Mouse (Mus musculus) intestine, embryonic 14.5 days (tissue): Measurements from ENCODE around the gene Celf2. TPM values are rescaled to one million over a fixed set of nuclear protein-coding genes. Genes with fewer than 3 reads are reported as not detected.

Experiments used
- ATAC-seq: fragments of 200-750 bp; cut with Nextera tagmentation; replicated peaks from 2 replicates; pipeline ENCODE4 v1.8.0; 2017; ENCODE audit warnings: low read depth, moderate number of reproducible peaks, moderate TSS enrichment, moderate library complexity; ENCODE audit not compliant: low FRiP score, low TSS enrichment
- DNase-seq: peaks from one replicate; pipeline ENCODE4 v3.0.0-alpha.2; 2018; ENCODE audit warnings: low spot score
- H3K27ac ChIP-seq: fragments of 300-500 bp; sonication (generic); 2 replicates; pipeline ENCODE4 v1.5.1; 2014; ENCODE audit warnings: low read depth, mild to moderate bottlenecking, control low read depth
- H3K27me3 ChIP-seq: fragments of 300-500 bp; sonication (generic); replicated peaks from 2 replicates; pipeline ENCODE4 v1.6.1; 2014; ENCODE audit warnings: low read length, control low read depth; ENCODE audit not compliant: control insufficient read depth, insufficient read depth
- H3K36me3 ChIP-seq: fragments of 300-500 bp; sonication (generic); 2 replicates; pipeline ENCODE4 v1.6.1; 2014; ENCODE audit warnings: low read length, control low read depth; ENCODE audit not compliant: control insufficient read depth, insufficient read depth
- H3K4me1 ChIP-seq: fragments of 300-500 bp; sonication (generic); replicated peaks from 2 replicates; pipeline ENCODE4 v1.6.1; 2014; ENCODE audit warnings: low read length, control low read depth, mixed read lengths; ENCODE audit not compliant: control insufficient read depth, insufficient read depth
- H3K4me2 ChIP-seq: fragments of 300-500 bp; sonication (generic); 2 replicates; pipeline ENCODE4 v1.6.1; 2014; ENCODE audit warnings: low read length
- H3K4me3 ChIP-seq: fragments of 300-500 bp; sonication (generic); 2 replicates; pipeline ENCODE4 v1.5.1; 2014; ENCODE audit warnings: low read depth, low read length, control low read depth, mixed read lengths
- H3K9ac ChIP-seq: fragments of 300-500 bp; sonication (generic); 2 replicates; pipeline ENCODE4 v1.6.1; 2014; ENCODE audit warnings: mild to moderate bottlenecking, low read length
- H3K9me3 ChIP-seq: fragments of 300-500 bp; sonication (generic); 2 replicates; pipeline ENCODE4 v1.6.1; 2016; ENCODE audit warnings: low read length, control low read depth; ENCODE audit not compliant: control insufficient read depth
- WGBS: fragments of 180-500 bp; shearing (Covaris S2); extraction: QIAGEN DNeasy Blood & Tissue Kit; methylation state at CpG from one replicate; pipeline ENCODE4 v1.1.7; 2014; 5-methylcytosine and 5-hydroxymethylcytosine counted together
- polyA plus RNA-seq: library from polyadenylated mRNA; unstranded; fragments of >200 nt; fragmentation: Nextera tagmentation; extraction: Ambion mirVana; gene quantifications from 2 replicates; pipeline ENCODE4 v1.2.1, GENCODE M21; 2014

The Celf2 gene
- polyA plus RNA-seq, 1 experiment from 2014 or later, result 53.5 TPM

DNA sequence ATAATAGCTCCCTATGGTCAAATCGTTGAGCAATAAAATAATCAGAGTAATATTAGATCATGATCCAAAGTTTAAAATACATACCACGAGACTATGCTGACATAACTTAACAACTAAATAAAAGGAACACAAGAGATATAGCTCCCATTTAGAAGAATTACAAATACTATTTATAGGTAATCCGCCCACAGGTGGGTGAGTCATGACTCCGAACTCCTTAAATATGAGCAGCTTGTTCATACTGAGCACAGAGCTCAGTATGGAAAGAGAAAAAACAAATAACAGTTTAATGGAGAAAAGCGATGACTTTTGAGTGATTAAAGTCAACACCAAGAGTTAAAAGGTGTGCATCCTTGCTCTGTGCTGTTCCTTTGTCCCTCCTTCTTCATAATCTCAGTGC, 458.3 kb downstream of the Celf2 start:
- 90% methylated on average over 5 of the region's 5 CpGs for WGBS
- no peaks in the 10 kb centered on the region for H3K36me3 ChIP-seq
- H3K9ac ChIP-seq, result no peak overlapping the region
- peaks cover 6% of the 10 kb centered on the region; the same call in 1 of the 2 replicates for H3K9me3 ChIP-seq
- H3K4me3 ChIP-seq, result no peak overlapping the region
- ATAC-seq, result no peak
- no peak overlapping the region for H3K4me2 ChIP-seq
- H3K27me3 ChIP-seq, result no peaks in the 10 kb centered on the region
- no peak for DNase-seq
- H3K27ac ChIP-seq, result no peak overlapping the region
- no peaks in the 10 kb centered on the region for H3K4me1 ChIP-seq

DNA sequence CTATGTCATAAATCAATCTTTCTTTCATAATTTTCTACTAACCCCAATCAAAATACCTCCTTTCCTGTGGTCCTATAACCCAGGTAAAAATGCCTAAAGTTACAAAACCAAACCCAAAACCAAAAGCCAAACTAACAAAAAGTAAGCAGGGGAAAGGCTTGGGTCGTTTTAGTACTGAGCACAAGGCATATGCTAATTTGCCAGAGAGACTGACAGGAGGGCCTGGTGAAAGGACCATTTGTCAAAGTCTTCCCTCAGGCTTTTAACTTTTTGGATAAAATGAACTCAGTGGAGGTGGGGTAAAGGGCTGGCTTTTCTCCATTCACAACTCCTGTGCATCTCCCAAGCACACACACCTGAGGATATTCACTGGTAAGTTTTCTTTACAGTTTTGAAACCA, 463.2 kb downstream of the Celf2 start:
- 20% methylated on average over 1 of the region's 1 CpGs for WGBS
- H3K36me3 ChIP-seq, result no peaks in the 10 kb centered on the region
- ATAC-seq (no peak), DNase-seq (no peak)
- no peak overlapping the region for H3K4me2 ChIP-seq
- no peaks in the 10 kb centered on the region; the same call in 1 of the 2 replicates for H3K4me1 ChIP-seq
- H3K27ac ChIP-seq, result peak overlapping the region; percentile 23; the same call in 1 of the 2 replicates
- H3K4me3 ChIP-seq, result no peak overlapping the region
- H3K9me3 ChIP-seq, result peaks cover 6% of the 10 kb centered on the region; the same call in 1 of the 2 replicates
- no peaks in the 10 kb centered on the region for H3K27me3 ChIP-seq
- no peak overlapping the region for H3K9ac ChIP-seq

DNA sequence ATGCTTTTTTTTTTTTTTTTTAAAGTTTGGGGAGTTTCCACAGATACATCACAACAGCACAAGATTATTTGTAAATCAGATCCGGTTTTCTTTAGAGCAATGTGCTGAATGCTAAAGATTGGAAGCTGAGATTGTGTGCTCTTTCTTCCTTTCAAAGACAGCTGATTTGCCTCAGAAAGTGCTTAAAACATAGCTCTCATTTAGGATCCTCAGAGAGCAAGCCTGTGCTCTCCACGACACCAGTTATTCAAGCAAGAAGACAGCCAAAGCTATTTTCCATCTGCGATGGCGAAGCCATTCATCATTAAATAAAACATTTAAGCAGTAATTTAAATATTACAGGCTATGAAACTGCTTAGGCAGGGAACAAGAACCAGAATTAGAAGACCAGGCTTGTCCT, 463.8 kb downstream of the Celf2 start:
- Histone ChIP-seq H3K36me3 (no peaks in the 10 kb centered on the region), H3K4me3 (no peak overlapping the region), H3K4me2 (no peak overlapping the region), H3K9me3 (peaks cover 6% of the 10 kb centered on the region; the same call in 1 of the 2 replicates), H3K27ac (peak overlapping the region; percentile 23; the same call in 1 of the 2 replicates), H3K27me3 (no peaks in the 10 kb centered on the region), H3K9ac (no peak overlapping the region), H3K4me1 (no peaks in the 10 kb centered on the region; the same call in 1 of the 2 replicates)
- ATAC-seq, result no peak
- DNase-seq, result no peak
- WGBS, result 60% methylated on average over 4 of the region's 4 CpGs

DNA sequence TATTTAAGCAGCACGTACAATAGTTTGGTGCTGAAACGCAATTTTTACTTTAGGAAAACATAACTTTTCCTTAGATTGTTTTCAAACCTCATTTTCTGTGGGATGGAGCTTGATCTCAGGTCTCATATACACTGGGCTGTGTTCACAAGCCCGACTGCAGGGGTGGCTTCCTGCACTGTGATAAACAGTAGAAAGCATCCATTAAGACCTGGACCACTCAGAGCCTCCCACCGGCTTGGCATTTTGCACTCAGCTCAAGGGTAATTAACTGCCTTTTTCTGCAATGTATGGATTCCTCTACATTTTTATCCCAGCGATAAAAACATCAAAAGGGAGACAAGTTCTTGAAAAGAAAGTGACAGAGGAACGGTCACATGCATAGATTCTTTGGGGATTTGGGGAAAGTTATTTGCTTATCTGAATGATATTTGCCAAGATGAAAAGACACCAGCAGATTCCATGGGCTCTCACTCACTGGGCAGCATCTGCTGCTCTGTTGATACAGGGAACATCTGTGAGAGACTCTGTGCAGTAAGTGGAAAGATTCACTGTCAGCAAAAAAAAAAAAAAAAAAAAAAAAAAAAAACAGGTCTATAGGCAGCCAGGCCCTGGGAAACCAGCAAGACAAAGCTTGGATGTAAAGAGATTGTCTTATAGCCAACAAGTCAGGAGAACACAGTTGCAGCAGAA, 465.4 kb downstream of the Celf2 start:
- 51% methylated on average over 6 of the region's 6 CpGs for WGBS
- ATAC-seq (no peak), DNase-seq (no peak)
- Histone ChIP-seq H3K9ac (no peak overlapping the region), H3K4me3 (no peak overlapping the region), H3K4me1 (no peaks in the 10 kb centered on the region; the same call in 1 of the 2 replicates), H3K36me3 (no peaks in the 10 kb centered on the region), H3K9me3 (peaks cover 6% of the 10 kb centered on the region; the same call in 1 of the 2 replicates), H3K27me3 (no peaks in the 10 kb centered on the region), H3K4me2 (no peak overlapping the region), H3K27ac (no peak overlapping the region)

DNA sequence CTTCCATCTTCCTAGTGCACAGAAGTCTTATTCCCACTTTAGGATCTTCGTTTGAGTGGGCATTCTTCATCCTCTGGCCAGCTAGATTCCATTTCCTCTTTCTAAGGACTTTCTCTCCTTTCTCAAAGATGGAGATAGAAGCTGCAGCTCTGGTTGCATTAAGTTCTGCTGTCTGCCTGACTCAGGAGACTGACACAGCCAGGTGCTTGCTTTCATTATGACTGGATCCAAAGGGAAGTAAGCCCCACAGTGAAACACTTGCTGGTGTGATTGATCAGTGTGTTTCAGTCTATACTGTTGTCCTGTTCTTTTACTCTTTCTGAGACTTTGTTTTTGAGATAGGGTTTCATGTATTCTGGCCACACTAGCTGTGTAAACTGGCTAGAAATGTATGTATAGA, 468.4 kb downstream of the Celf2 start:
- no peak for ATAC-seq

DNA sequence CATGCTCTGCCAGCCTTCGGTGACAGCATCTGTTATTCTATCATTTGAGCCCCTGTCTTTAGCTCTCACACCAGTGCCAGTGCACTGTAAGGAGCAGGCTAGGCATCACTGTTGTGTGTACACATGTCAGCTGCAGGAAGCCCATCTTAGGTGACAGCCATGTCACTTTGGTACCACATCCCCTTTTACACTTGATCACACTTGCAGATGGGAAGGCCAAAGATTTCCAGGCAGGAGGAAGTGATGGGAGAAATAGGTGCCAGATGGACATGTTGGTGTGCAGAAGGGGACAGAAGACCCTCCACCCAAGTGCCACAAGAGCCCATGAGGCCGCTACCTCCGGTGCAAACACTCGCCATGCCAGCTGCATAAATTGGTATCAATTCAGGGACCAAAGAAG, 470.4 kb downstream of the Celf2 start:
- Histone ChIP-seq H3K36me3 (no peaks in the 10 kb centered on the region), H3K27ac (no peak overlapping the region), H3K4me3 (no peak overlapping the region), H3K4me2 (no peak overlapping the region), H3K9me3 (no peaks in the 10 kb centered on the region), H3K4me1 (no peaks in the 10 kb centered on the region; the same call in 1 of the 2 replicates), H3K27me3 (no peaks in the 10 kb centered on the region), H3K9ac (no peak overlapping the region)
- ATAC-seq, result no peak
- no peak for DNase-seq
- WGBS, result 95% methylated on average over 4 of the region's 4 CpGs

More for the DNA sequence above, 468.4 kb downstream of the Celf2 start:
- Histone ChIP-seq H3K9me3 (no peaks in the 10 kb centered on the region), H3K9ac (no peak overlapping the region), H3K27ac (no peak overlapping the region), H3K36me3 (no peaks in the 10 kb centered on the region), H3K4me2 (no peak overlapping the region), H3K4me1 (no peaks in the 10 kb centered on the region; the same call in 1 of the 2 replicates), H3K4me3 (no peak overlapping the region), H3K27me3 (no peaks in the 10 kb centered on the region)
- WGBS, result 85% methylated on average over 1 of the region's 1 CpGs
- no peak for DNase-seq

DNA sequence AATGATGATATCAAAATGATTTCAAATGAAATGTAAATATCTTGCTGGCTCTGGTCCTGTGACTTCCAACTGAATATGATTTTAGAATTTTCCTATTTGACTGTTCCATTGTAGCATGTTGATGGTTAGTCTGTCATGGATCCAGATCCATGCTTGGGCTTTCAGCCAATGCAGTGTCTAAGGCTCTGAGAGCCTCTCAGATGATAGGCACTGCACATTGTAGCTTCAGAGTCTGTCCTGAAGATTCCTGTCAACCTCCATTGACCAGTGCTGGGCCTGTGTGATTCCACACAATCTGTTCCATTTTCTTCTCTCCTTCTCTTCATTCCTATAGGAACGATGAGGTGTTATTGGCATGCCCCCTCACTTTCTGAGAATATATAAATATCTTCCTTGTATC, 478.0 kb downstream of the Celf2 start:
- Histone ChIP-seq H3K9ac (no peak overlapping the region), H3K4me1 (no peaks in the 10 kb centered on the region; the same call in 1 of the 2 replicates), H3K4me3 (no peak overlapping the region), H3K4me2 (no peak overlapping the region), H3K27ac (no peak overlapping the region), H3K36me3 (no peaks in the 10 kb centered on the region), H3K9me3 (no peaks in the 10 kb centered on the region), H3K27me3 (no peaks in the 10 kb centered on the region)
- ATAC-seq (no peak), DNase-seq (no peak)
- WGBS, result 94% methylated on average over 1 of the region's 1 CpGs

DNA sequence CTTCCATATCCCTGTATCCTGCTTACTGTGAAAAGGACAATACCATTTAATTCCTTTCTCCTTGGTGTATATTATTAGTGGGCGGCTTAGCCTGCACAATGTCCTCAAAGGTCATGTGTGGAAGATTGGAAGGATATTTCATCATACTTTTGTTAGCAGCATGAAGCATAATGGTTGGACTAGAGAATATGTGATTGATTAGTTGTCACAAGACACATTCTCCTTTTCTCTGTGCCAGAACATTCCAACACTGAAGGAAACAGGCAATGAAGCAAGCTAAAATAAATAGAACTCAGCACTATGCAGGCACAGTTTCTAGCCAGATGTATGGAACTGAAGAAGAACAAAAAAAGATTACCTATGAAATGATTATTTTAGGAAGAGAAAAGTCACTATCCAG, 482.6 kb downstream of the Celf2 start:
- Histone ChIP-seq H3K4me3 (no peak overlapping the region), H3K4me1 (no peaks in the 10 kb centered on the region), H3K27me3 (no peaks in the 10 kb centered on the region), H3K36me3 (no peaks in the 10 kb centered on the region), H3K9ac (no peak overlapping the region), H3K9me3 (no peaks in the 10 kb centered on the region), H3K4me2 (no peak overlapping the region), H3K27ac (no peak overlapping the region)
- DNase-seq, result no peak
- 84% methylated on average over 1 of the region's 1 CpGs for WGBS
- ATAC-seq, result no peak

DNA sequence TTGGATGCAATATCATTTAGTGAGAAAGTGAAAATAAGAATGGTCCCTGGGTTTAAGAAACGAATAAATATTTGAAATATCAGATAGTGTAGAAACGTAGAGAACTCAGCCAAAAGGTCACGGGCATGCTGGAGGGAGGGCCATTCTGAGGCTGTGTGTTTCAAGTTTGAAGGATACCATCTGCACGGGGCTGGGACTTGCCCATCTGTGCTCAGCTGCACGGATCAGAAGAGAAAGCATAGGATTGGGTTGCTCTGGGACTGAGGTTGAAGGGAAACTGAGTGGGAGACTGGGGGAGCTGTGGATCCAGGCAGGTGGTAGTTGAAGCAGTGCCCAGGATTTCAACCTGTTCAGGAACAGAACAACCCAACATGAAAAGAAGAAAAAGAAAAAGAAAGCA, 483.8 kb downstream of the Celf2 start:
- no peak for DNase-seq
- 32% methylated on average over 5 of the region's 5 CpGs for WGBS

More for the DNA sequence above, 483.8 kb downstream of the Celf2 start:
- Histone ChIP-seq H3K4me2 (0 out of 2 replicates have a peak overlapping the region, but pooled peaks have one; percentile 7), H3K27ac (0 out of 2 replicates have a peak overlapping the region, but pooled peaks have one; percentile 24), H3K4me1 (no peaks in the 10 kb centered on the region), H3K9ac (no peak overlapping the region), H3K9me3 (no peaks in the 10 kb centered on the region), H3K4me3 (no peak overlapping the region), H3K27me3 (no peaks in the 10 kb centered on the region), H3K36me3 (no peaks in the 10 kb centered on the region)
- peak; percentile 58; the same call in 1 of the 2 replicates for ATAC-seq
